Mouse (Mus musculus): Measurements from ENCODE around the gene Fam43b. TPM values are rescaled to one million over a fixed set of nuclear protein-coding genes. Genes with fewer than 3 reads are reported as not detected.
"Not testable (repeated sequence)": the region's sequence is repeated elsewhere in the genome, so short reads cannot be mapped to it uniquely, and the experiment has no call there.

Gene Fam43b
- total RNA-seq (2021) = 10 to 100 TPM; 28.7 to 31.0 TPM

DNA sequence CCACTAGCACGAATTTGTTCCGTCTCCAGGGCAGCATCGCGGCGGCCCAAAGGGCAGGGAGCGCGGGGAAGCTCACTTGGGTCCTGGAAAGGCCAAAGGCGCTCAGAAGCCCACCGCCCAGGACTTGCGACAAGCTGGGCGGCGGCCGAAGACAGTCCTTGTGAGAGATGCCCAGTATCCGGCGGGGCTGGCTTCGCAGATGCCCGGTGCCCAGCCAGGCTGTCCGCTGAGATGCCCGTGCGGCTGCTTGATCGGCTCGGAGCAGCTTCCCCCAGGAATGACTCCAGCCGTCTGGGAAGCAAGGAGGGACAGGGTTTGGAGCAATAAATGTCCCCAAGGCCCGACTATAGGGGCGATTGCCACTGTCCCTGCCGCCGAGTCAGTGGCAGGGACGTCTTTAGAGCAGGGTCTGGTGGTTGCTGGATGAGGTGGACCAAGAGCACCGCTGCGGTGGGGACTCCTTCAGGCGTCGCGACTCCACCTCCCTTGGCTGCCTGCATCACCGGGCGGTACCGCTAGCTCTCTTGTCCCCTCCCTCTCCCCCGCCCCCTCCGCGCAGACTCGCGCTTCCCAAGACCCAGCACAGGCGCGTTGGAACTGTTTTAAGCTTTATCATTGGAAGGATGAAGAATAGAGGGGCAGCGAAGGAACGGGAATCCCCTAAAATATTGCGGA, at the start of gene Fam43b:
Fam43b (minus strand) TSS at position 558 of the 675 bp plus-strand sequence.
- peak; percentile 64 to 68 for DNase-seq (ENCODE audit: extremely low spot score in 1 of 2, low spot score in 1 of 2)

DNA sequence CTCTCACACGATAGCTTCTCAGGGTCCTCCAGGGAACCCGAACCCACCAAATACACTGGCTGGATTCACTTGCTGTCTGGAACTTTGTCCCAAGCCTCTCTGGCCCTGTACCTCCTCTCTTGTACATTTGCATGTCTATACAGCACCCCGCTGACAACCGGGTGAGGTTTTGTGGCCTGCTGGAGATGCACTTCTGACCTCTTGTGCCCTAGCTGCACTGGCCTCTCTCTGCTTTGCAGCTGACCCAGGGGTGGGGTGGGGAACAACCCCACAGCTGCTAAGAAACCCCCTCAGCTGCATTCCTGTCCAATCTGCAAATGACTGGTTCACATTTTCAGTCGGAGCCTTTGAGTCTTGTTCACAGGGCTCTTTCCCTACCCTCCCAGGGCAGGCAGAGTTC, 48.6 kb upstream of the Fam43b start:
- DNase-seq (ENCODE audit: extremely low spot score in 1 of 2, low spot score in 1 of 2) = no peak

DNA sequence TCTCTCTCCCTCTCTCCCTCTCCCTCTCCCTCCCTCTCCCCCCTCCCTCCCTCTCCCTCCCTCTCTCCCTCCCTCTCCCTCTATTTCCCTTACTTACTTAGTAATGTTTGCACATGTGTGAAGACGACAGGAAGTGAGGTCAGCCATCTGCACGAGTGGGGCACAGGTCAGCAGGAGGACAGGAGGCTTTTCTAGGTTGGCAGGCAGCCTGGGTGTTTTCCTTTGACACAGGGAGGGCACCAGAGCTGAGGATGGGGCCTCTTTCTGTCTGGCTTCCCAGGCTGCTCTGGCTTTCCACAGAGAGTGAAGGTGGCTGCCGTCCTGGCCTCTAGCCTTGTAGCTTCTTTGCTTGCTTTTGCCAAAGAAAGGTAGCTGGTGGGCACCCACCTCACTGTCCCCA, 43.7 kb upstream of the Fam43b start:
- DNase-seq (ENCODE audit: extremely low spot score in 1 of 2, low spot score in 1 of 2) = no peak

DNA sequence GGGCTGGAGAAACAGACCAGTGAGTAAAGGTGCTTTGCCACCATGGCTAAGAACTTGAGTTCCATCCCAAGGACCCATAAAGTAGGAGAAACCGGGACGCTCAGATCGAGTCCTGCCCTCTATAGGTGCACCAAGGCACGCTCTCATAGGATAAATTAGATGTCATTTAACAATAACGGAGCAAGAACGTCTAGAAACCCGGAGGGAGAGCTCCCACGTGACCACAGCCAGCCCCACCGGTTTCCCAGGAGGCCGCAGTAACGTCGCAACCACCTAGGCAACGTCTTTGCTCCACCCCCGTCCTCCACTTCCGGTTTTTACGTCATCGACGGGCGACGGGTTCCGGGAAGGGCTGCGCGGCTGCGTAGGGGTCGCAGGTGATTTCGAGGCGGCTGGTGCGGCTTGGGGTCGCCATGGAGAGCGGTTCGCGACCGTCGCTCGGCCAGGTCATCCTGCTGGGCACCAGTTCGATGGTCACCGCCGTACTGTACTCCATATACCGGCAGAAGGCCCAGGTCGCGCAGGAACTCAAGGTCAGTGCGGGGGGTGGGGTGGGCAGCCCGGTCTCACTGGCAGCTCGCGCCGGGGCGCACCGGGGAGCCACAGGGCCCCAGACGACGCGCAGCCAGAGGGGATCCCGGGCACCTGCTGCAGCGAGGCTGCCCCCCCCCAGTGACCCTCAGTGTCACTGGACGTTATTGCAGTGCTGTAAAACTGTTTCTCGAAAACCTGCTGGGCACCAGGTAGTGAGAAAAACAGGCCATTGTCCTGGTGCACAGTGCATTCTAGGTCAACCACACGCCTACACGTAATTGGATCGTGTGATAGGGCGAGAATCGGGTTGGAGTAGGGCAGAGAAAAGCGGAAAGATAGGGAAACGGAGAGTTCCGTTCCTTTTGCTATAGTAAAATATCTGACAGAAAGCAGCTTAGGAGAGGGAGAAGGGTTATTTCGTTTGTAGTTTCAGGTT, 38.3 kb upstream of the Fam43b start, which contains the start of gene Mul1:
Mul1 (plus strand) TSS at position 325 of the 970 bp plus-strand sequence.
- DNase-seq (ENCODE audit: extremely low spot score in 1 of 2, low spot score in 1 of 2) = peak; percentile 96

DNA sequence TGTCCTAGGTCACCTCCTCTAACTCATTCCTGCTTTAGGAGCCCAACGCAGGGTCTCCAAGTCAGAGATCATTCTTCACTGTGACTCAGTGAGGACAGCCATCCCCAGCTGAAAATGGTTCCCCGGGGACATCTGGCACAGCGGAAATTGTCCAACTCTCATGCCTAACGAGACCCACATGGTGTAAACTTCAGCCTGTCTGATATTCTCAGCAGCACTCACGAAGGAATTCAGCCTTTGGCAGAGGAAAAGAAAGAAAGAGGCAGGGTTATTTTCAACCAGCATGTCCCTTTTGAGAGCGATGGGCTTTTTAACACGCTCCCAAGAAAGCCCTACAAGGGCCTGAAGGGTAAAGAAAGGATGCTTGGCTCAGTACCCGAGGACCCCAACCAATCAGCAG, 35.0 kb upstream of the Fam43b start:
- DNase-seq (ENCODE audit: extremely low spot score in 1 of 2, low spot score in 1 of 2) = no peak

DNA sequence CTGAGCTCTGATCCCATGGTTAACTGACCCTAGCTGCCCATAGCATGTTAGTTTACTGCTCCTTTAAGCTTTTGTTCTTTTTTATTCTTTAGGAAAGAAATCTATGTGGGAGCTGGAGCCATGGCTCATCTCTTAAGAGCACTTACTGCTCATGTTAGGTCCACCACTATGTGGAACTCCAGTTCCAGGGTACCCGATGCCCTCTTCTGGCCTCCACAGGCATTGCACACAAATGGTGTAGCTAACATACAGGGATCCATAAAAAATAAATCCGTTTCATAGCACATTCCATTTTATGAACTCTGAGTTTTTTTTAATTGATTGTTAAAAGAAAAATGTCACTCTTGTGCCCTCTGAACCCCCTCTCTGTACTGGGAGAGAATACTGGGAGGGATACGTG, 33.5 kb upstream of the Fam43b start:
- peak in 1 of 2 experiments; percentile 50 for DNase-seq (ENCODE audit: extremely low spot score in 1 of 2, low spot score in 1 of 2)

DNA sequence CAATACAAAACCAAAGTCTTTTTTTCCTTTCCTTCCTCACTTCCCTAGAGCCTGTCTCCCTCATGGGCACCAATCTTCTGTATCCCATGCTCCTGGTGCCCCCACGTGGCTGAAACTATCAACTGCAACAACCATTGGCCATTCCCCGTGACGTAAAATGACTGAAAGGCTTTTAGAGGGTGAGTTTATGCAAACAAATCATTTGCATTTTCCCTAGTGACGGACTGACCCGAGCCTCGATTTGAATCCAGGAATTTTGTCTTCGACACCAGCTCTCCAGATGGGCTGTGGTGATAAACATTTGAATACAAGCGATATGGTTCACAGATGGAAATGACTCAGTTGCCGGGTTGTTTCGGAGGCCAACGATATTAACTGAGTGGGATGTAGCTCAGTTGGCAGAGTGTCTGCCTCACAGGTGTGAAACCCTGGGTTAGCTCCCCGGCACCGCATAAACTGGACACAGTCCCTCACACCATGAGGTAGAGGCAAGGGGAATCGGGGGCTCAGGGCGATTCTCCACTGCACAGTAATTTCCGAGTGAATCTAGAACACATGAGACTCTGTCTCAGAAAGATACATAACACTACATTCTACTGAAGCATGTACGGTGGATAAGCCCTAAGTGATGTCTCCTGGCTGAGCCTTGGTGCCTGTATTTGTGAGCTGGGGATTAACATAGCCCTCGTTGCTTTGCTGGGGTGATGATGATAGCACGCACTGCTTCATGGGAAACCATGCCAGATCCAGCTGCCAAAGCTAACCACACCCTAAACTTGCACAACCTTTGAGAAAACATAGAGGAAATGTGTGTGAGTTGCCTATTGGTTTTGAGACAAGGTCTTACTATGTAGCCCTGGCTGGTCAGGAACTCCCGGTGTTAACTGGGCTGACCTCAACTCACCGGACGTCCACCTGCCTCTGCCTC, 30.7 kb upstream of the Fam43b start:
- peak; percentile 85 to 97 for DNase-seq (ENCODE audit: extremely low spot score in 1 of 2, low spot score in 1 of 2)

DNA sequence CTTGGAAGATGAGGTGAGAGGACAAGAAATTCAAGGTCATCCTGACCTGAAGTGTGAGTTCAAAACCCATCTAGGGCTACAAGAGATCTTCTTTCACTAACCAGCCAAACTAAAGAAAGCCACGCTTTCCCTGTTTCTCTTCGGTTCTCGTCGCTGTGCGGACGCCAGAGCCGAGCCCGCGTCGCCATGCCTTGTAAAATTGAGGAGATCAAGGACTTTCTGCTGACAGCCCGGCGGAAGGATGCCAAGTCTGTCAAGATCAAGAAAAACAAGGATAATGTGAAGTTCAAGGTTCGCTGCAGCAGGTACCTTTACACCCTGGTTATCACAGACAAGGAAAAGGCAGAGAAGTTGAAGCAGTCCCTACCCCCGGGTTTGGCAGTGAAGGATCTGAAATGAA, 29.3 kb upstream of the Fam43b start:
- not testable (repeated sequence) for DNase-seq (ENCODE audit: extremely low spot score in 1 of 2, low spot score in 1 of 2)

DNA sequence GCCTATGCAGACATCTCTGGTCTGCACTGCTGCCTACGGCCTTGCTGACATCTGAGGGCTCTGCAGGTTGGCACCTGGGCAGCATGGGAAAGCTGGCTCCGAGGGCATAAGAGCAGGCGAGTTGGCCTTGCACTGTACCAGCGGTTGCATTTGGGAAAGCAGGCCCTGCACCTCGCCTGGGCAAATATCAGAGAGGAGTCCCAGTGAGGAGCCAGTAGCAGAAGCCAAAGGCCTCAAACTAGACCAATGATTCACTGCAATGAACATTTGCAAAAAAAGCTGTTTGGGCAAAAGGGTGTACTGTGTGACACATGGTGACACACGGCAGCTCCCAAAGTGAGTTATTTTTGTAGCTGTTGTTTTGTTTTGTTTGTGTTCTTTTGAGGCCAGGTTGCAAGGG, 28.7 kb upstream of the Fam43b start:
- DNase-seq (ENCODE audit: extremely low spot score in 1 of 2, low spot score in 1 of 2) = no peak

DNA sequence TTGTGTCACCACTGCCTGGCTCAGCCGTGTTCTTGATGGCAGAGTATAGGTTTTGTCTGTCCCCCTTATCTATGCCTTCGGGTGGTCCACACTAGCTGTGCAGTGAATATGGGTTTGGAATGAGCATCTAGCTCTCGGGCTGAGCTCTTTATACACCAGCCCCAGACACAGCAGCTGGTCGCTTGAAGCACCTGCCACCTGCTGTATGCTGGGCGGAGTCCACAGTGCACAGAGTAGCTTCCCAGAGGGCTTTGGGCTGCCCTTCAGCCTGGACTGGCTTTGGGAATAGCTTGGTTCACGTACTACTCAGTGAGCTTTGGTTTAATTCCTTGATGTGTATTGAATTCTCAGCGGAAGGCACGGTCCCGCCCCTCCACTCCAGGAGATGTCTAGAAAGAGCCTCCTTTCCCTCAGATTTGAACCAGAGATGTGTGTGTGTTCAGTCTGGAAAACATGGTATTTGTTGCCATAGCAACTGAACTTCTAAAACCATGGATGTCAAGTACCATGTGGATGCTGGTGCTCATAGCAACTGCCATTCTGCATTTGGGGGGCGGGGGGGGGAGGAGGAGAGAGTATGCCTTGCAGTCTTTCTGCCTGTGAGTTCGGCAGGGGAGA, 22.1 kb upstream of the Fam43b start:
- no peak for DNase-seq (ENCODE audit: extremely low spot score in 1 of 2, low spot score in 1 of 2)

DNA sequence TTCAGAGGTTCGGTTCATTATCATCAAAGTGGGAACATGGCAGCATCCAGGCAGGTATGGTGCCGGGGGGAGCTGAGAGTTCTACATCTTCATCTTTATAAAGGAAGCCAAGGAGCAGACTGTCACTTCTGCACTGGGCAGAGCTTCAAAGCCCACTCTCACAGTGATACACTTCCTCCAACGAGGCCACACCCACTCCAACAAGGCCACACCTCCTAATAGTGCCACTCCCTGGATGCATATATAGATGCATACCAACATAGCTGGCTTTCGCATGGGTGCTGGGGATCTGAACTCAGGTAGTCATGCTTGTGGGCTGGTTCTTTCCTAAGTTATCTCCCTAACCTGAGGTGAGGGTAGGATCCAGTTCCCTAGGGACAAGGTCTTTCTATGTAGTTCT, 21.6 kb upstream of the Fam43b start:
- no peak for DNase-seq (ENCODE audit: extremely low spot score in 1 of 2, low spot score in 1 of 2)

DNA sequence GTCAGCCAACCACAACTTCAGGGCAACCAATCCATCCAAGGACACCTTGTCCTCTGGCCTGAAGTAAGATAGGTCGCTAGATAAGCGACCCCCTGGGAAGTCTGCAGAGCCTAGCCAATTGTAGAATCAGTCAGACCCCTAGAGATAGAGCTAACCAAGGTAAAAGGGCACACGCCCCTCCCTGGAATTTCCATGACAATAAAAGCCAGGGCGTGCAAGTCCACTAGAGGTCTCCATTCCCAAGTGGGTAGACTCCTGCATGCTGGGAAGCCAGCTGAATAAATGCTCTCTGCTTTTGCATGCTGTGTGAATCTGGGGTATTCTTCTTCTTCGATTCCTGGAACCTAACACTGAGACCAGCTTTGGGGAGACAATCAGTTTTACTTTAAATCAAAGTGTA, 20.1 kb upstream of the Fam43b start:
- DNase-seq (ENCODE audit: extremely low spot score in 1 of 2, low spot score in 1 of 2) = no peak

DNA sequence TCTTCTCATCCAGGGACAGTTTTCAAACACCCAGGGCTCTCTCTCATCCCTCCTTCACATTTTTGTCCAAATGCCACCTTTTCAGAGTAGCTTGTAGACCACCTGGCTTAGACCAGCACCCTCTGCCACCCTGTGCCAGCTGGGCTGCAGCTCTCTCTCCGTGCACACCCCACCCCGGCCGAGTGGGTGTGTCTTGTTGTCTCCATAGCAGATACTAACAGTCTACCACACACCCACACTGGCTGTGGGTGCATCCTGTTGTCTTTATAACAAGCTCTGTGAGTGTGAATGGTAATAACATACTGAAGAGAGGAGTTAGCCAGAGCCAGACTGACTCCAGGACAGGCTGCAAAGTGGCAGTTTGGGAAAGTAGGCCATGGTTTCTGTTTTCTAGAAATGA, 19.7 kb upstream of the Fam43b start:
- no peak for DNase-seq (ENCODE audit: extremely low spot score in 1 of 2, low spot score in 1 of 2)

DNA sequence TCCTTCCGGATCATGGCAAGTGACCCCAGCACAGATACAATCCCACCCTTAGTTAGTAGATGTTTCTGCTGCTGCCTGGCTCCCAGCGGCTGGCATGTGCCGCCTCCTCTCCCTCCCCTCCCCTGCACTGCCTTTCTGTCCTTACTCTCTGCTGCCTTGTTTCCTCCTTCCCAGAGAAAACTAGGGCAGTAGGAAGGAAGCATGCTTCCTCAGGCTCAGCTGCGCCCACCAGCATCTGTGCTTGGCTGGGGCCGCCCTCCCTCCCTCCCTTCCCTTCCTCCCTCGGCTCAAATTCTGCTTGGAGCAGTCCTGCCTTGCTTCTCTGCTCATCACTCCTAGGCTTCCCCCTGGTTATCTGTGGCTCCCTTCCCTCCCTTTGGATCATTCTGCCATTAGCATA, 18.4 kb upstream of the Fam43b start:
- no peak for DNase-seq (ENCODE audit: extremely low spot score in 1 of 2, low spot score in 1 of 2)

DNA sequence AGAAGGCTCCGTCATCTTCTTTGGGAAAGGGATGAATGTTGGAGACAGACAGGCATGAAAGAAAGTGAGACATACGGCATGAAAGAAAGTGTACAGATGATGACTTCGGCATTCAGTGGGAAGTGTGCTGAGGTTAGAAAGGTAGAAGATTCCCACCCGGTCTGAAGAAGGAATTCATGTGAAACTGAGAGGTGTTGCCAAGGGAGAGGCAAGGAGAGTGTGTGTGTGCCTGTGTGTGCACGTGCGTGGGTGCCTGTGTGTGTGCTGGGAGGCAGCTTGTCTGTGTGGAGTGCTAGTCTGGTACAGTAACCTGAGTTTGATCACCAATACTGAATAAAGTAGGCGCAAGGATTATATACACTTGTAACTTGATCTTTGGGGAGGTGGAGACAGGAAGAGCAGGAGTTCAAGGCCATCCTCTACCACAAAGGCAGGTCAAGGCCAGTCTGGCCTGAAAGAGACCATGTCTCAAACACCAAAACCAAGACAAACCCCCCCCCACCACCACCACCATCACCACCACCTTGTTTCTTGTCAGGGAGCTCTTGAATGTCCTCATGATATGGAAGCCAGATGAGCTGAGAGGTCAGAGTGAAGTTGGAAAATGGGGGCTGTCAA, 15.3 kb upstream of the Fam43b start:
- DNase-seq (ENCODE audit: extremely low spot score in 1 of 2, low spot score in 1 of 2) = no peak

DNA sequence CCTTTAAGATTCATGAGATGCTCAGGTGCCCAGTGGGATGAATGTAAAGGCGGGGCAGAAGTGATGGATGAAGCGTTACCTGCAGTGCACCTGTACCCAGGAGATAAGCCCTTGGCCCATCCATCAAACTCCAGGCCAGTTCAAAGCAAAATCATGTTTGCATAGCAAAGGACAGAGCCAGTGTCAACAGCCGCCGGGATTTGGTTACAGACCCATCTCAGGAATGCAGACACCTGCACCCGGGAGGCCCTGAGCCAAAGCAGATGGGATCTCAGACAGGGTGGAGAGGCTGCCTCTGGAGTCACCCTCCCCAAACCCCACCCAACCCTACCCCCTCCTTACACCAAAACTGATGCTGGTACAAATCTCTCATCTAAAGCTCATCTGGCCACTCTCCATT, 14.7 kb upstream of the Fam43b start:
- DNase-seq (ENCODE audit: extremely low spot score in 1 of 2, low spot score in 1 of 2) = no peak

DNA sequence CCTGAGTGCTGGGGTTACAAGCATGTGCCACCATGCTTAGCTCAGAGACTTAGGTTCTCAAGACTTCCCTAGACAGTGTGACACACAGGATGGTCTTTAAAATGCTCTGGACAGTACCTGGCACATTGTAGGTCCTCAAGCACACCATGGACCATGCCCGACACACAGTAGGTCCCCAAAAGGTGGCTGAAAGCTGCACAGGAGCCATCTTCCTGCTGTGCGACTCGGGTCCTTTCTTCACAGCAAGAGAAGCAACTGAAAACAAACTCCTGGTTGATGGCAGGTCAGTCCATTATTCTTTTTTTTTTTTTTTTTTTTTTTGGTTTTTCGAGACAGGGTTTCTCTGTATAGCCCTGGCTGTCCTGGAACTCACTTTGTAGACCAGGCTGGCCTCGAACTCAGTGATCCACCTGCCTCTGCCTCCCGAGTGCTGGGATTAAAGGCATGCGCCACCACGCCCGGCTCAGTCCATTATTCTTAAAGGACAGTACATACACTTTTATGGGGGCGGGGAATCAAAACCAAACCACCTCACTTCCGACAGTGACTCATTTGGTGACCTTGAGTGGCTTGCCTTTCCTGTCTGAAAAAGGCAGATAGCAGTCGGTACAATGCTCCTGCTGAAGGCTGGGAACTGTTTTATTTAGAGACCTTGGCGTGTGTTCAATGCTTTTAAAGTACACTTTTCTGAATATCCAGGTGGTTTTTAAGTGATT, 11.3 kb upstream of the Fam43b start:
- no peak for DNase-seq (ENCODE audit: extremely low spot score in 1 of 2, low spot score in 1 of 2)

DNA sequence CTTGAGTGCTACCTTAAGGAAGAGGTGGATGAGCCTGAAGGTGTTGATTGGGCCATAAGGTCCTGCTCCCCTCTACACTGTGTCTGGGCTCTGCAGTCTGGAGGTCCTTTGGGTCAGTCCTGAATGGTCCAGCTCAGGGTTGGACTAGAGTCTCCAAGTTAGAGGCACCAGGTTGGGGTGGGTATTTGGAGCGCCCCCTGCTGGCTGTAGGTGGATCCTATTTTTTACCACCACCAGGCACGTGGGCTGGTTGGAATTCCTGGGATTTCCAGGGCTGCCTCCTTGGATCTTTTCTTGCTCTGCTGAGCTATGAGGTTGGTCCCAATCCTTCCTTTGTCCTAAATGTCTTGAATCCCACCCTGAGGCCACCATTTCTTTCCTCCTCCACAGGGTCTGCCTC, 8.5 kb upstream of the Fam43b start:
- DNase-seq (ENCODE audit: extremely low spot score in 1 of 2, low spot score in 1 of 2) = peak in 1 of 2 experiments; percentile 61

DNA sequence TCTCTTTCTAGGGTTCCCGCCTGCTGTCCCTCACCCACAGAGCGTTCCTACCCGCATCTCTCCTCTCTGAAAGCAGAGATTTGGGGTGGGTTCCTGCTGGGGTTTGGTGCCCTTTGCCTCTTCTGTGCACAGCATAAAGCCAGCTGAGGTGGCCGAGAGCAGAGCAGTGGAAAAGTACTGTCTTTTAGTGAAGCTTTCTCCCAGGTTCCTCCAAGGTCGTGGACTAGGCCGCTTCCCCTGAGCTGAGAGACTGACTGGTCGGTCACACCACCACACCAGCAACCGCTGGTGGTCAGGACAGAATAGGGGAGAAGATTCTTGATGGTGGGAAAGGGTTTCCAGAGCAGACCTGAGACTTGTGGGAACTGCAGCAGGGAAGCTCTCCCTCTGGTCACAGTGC, 383 bp upstream of the Fam43b start:
- DNase-seq (ENCODE audit: extremely low spot score in 1 of 2, low spot score in 1 of 2) = no peak

Measured in layer of hippocampus, postnatal 25 days (tissue).